ENCODE assay signal across 11 mouse cellular contexts in genomic region chr1:130787001-130787400, GRCm38 (mm10). TPM values are rescaled to one million over a fixed set of nuclear protein-coding genes. Genes with fewer than 3 reads are reported as not detected.
DNase-seq lines count a peak whose midpoint lies in the region; ATAC-seq and TF ChIP-seq lines count a peak whose summit lies in the region.
"Had no signal": no experiment of that assay in that cellular context is flagged by ENCODE, and none has a peak within 500 bp of the region (broad histone marks: within the 10 kb centered on the region; RNA-seq: fewer than 3 reads in every experiment).

No protein-coding gene starts in this region.

- H3K4me3 ChIP-seq in lung, embryonic 14.5 days (ENCODE audit: low read depth, low read length), result no peak overlapping the region
- H3K4me3 ChIP-seq in G1E (ENCODE audit: low read depth, low read length), result no peak overlapping the region

- ATAC-seq in lung, embryonic 14.5 days (ENCODE audit: insufficient read depth), result no peak; the same call in 1 of the 2 replicates
- peak; percentile 32; the same call in 1 of the 2 replicates for ATAC-seq in G1E (ENCODE audit: extremely low read depth, insufficient number of reproducible peaks, low FRiP score, poor library complexity, severe bottlenecking)
- peak; percentile 77 for ATAC-seq in common myeloid progenitor, adult 5-6 weeks (replicated peaks; ENCODE audit: low read depth, poor library complexity, severe bottlenecking)

- H3K9ac ChIP-seq in lung, embryonic 14.5 days, result no peak overlapping the region

- 39% methylated on average over 4 of the region's 4 CpGs for WGBS in lung, embryonic 14.5 days

- no peaks in the 10 kb centered on the region for H3K27me3 ChIP-seq in lung, embryonic 14.5 days (ENCODE audit: insufficient read depth, low read length)
- H3K27me3 ChIP-seq in G1E (ENCODE audit: insufficient read depth, low read length), result peaks cover 33% of the 10 kb centered on the region
- H3K27me3 ChIP-seq in splenic B cell, adult 2 months (ENCODE audit: control insufficient read depth, insufficient read depth, low read length, poor library complexity, severe bottlenecking), result no peaks in the 10 kb centered on the region

- H3K36me3 ChIP-seq in lung, embryonic 14.5 days (ENCODE audit: insufficient read depth), result no peaks in the 10 kb centered on the region
- no peaks in the 10 kb centered on the region for H3K36me3 ChIP-seq in G1E (replicated peaks)
- H3K36me3 ChIP-seq in splenic B cell, adult 2 months (ENCODE audit: control insufficient read depth, insufficient read depth, low read length, poor library complexity, severe bottlenecking), result no peaks in the 10 kb centered on the region

- H3K4me2 ChIP-seq in lung, embryonic 14.5 days, result no peak overlapping the region

- no peaks in the 10 kb centered on the region for H3K4me1 ChIP-seq in lung, embryonic 14.5 days (ENCODE audit: insufficient read depth)
- H3K4me1 ChIP-seq in G1E (ENCODE audit: insufficient read depth, low read depth, low read length), result peaks cover 14% of the 10 kb centered on the region

- peak; percentile 19 for DNase-seq in lung, embryonic 14.5 days
- no peak for DNase-seq in lung, adult 18-20 months
- no peak for DNase-seq in G1E (ENCODE audit: low spot score)
- peak; percentile 48 for DNase-seq in splenic B cell, adult 2 months (ENCODE audit: low read depth, low spot score)
- no peak for DNase-seq in cerebellum, adult 9-10 months
- no peak for DNase-seq in adrenal gland, adult (ENCODE audit: inconsistent age in 2 of 2, low spot score in 1 of 2)
- DNase-seq: cerebellum, adult 11-12 months had no signal

- peak; percentile 45 for TF ChIP-seq CTCF in lung, embryonic 14.5 days (IDR thresholded peaks at IDR 0.05; ENCODE audit: low read depth)
- no peak for TF ChIP-seq CTCF in G1E (IDR thresholded peaks at IDR 0.05; ENCODE audit: low read depth, low read length)

- peaks cover under 1% of the 10 kb centered on the region; the same call in 1 of the 2 replicates for H3K9me3 ChIP-seq in lung, embryonic 14.5 days (ENCODE audit: low read depth, low read length)
- H3K9me3 ChIP-seq in G1E (replicated peaks), result no peaks in the 10 kb centered on the region

- no peak overlapping the region for H3K27ac ChIP-seq in lung, embryonic 14.5 days (ENCODE audit: low read depth)

RNA-seq across cellular contexts. Expression of gene Fcamr, which starts 13.7 kb away (rescaled TPM):
- polyA plus RNA-seq in lung, embryonic 14.5 days (2014; fragmentation: Nextera tagmentation; extraction: Ambion mirVana), result not detected in 2 replicates
- total RNA-seq in G1E (2014; fragmentation: Nextera tagmentation) (not detected in 2 replicates), G1E (2017) (not detected in 2 replicates)
- not detected in 2 replicates for polyA plus RNA-seq in G1E (2012)
- not detected in 2 replicates for total RNA-seq in common myeloid progenitor, adult 5-6 weeks (2017)
- total RNA-seq: gastrocnemius, adult 18-20 months; left cerebral cortex, adult 8-10 months had no signal
- polyA plus RNA-seq: hindbrain, embryonic 11.5 days had no signal

RNA-seq across cellular contexts. Expression of gene Pigr, which starts 39.5 kb away (rescaled TPM):
- not detected in 2 replicates for polyA plus RNA-seq in lung, embryonic 14.5 days (2014; fragmentation: Nextera tagmentation; extraction: Ambion mirVana)
- total RNA-seq in G1E (2014; fragmentation: Nextera tagmentation), result not detected in 2 replicates
- total RNA-seq in G1E (2017), result under 0.01 and 0.06 TPM in 2 replicates
- polyA plus RNA-seq in G1E (2012), result not detected in 2 replicates
- total RNA-seq in common myeloid progenitor, adult 5-6 weeks (2017), result not detected in 2 replicates
- polyA plus RNA-seq: hindbrain, embryonic 11.5 days had no signal

RNA-seq across cellular contexts. Expression of gene AA986860, which starts 55.2 kb away (rescaled TPM):
- polyA plus RNA-seq in lung, embryonic 14.5 days (2014; fragmentation: Nextera tagmentation; extraction: Ambion mirVana), result 7.8 TPM in 2 replicates
- total RNA-seq in G1E (2014; fragmentation: Nextera tagmentation) (3.5 and 8.6 TPM in 2 replicates), G1E (2017) (1.1 and 1.2 TPM in 2 replicates)
- polyA plus RNA-seq in G1E (2012), result 1.1 and 1.2 TPM in 2 replicates
- total RNA-seq in common myeloid progenitor, adult 5-6 weeks (2017), result 0.37 and 0.44 TPM in 2 replicates

RNA-seq across cellular contexts. Expression of gene Pfkfb2, which starts 57.9 kb away (rescaled TPM):
- polyA plus RNA-seq in lung, embryonic 14.5 days (2014; fragmentation: Nextera tagmentation; extraction: Ambion mirVana), result 6.5 and 7.2 TPM in 2 replicates
- 42.4 and 47.1 TPM in 2 replicates for total RNA-seq in G1E (2014; fragmentation: Nextera tagmentation)
- 48.5 and 53.0 TPM in 2 replicates for total RNA-seq in G1E (2017)
- polyA plus RNA-seq in G1E (2012), result 7.0 and 12.5 TPM in 2 replicates
- total RNA-seq in common myeloid progenitor, adult 5-6 weeks (2017), result 19.4 and 22.3 TPM in 2 replicates

Comparison
In these comparisons a context has a peak if more than half of its experiments do, and no peak if none do; other contexts are left out.
1. DNase-seq: peak in lung, embryonic 14.5 days (single experiment) and splenic B cell, adult 2 months (single experiment); none in lung, adult 18-20 months (0 of 2), G1E (single experiment), cerebellum, adult 9-10 months (single experiment) and adrenal gland, adult (0 of 2).